Mouse (Mus musculus) cerebellum, adult 18-20 months (tissue): ENCODE results near the gene Gm26938.

Source experiments
- DNase-seq, 2 experiments: peaks; one replicate each; pipeline ENCODE4 v3.0.0; 2021

Gm26938 gene

DNA sequence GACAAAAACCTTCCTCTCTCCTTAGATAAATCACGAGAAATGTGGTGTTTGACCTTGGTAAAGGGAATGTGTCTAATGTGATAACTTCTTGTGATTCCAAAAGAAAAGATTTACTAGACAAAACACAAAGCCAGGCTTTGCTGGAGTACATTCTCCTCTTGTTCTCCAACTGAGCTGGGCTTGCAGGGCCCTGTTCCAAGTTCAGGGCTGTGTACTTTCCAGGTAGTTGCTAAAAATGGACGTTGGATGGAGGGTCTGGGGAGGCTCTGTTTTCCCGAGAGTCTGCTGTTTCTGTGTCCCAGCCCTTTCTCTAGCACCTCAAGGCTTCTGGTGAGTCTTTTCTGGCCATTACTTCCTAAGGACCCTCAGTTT, 33.3 kb downstream of the Gm26938 start:
- no peak for DNase-seq

DNA sequence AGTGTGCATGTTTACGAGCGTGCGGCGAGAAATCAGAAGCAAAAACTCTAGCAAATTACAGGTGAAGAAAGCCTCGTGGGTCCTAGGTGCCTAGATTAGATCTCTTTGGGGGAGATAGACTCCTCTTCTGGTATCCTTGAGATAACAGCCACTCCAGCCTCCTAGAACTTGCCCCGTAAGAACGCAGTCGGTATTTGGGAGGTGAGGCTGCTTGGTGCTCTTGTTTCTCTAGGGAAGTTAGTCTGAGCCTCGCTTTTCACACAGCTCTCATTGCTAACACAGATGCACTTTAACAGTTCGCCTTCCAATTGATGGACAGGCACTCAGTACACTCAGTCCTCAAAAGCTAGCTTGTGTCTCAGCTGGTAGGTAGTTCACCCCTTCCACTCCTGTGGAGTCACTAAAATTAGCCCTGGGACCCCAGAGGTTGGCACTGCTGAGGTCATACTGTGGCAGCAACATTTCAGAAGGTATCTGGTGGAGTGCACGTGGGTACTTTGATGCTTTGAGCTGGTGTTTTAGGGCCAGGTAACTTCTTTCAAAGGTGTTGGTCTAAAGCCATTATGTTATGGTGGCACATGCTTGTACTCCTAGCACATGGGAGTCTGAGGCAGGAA, 33.9 kb downstream of the Gm26938 start:
- DNase-seq: no peak

DNA sequence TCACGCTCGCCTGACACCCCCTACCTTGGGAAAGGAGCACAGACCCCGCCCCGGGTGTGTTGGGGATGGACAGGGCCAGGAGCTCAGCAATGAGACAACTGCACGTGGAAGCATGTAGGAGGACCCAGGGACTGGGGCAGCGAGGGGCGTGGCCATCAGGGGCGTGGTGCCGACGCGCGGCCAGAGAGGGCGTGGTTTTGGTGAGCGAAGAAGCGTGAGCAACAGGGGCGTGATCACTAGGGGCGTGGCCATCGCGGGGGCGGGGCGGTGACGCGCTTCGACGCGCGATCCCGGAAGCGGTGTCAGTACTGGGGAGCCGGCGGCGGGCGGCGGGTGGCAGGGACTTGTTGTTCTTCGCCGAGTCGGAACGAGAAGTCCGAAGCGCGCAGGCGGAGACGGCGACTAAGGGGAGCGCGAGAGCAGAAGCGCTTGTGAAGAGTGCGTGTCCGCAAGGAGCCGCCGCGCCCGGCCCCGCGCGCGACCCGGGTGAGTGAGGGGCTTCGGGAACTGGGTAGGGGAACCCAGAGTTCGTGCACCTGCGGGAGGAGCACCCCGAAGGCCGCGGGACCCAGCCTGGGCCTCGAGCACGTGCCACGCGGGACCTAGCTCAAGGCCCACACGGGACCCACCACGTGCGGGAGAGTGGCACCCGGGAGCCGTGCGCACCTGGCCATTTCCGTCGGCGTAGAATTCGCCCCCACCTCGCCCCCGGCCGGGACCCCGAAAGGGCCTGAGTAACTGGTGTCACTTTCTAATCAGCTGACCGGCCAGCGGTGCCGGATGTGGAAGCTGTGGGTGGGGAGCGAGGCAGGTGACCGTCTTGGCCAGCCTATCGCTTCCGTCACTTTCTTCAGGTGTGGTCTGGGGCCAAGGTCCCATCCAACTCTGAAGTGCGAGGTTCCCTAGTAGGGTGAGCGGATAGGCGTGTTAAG, 34.7 kb downstream of the Gm26938 start, which contains the start of gene Mafk:
Gene Mafk (plus strand): TSS at position 287 of the 932 bp plus-strand sequence.
- peak; percentile 78 to 83 for DNase-seq

DNA sequence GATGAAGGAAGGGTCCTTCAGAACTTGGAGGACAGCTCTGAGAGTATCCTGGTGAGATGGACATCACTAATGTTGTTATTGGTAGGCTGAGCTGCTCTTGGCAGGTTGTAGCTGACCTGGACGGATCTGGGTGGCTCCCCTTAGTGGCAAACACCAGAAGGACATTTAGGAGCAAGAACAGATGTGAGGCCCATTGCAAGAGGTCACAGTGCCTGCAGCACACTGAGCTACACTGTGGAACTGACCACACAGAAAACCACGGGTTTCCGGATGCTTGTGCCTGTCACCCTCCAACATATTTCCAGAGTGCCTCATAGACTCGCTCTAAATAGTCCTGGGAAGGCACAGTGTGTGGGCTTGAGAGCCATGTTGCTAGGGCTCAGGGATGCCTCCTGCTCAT, 36.7 kb downstream of the Gm26938 start:
- no peak for DNase-seq

DNA sequence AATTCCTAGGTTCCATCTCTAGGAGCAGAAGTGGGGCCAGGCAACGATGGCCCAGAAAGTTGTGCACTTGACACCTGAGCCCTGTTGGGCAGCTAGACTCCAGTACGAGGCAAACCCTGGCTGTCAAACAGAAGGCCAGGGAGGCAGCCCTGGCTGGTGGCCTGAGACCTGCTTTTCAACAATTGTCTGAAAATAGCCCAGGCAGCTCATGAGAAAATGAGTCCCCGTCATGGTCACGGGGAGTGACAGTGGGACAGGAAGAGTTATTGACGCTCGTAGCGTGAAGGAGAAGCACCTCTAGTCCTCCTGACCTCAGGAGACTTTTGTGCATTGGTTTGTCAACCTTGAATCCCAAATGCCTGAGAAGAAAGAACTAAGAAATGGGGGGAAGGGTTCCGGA, 44.8 kb downstream of the Gm26938 start:
- no peak for DNase-seq

DNA sequence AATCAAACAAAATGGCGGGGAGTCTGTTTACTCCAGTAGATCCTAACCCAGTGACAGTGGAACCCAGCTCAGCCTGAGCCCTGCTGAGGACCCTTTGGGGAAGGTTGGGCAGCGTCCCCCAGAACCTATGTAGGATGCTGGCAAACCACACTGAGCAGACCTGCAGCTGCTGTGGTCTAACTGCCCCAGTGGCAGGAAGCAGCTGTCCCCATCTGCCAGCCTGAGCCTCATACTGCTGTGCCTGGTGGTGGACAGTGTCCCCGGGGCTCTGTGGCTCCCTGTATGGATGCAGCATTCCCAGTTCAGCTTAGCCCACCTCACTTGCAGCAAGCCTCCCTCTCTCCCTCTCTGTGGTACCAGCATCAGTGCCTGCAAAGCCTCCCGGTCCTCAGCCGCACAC, 49.2 kb downstream of the Gm26938 start:
- no peak for DNase-seq

DNA sequence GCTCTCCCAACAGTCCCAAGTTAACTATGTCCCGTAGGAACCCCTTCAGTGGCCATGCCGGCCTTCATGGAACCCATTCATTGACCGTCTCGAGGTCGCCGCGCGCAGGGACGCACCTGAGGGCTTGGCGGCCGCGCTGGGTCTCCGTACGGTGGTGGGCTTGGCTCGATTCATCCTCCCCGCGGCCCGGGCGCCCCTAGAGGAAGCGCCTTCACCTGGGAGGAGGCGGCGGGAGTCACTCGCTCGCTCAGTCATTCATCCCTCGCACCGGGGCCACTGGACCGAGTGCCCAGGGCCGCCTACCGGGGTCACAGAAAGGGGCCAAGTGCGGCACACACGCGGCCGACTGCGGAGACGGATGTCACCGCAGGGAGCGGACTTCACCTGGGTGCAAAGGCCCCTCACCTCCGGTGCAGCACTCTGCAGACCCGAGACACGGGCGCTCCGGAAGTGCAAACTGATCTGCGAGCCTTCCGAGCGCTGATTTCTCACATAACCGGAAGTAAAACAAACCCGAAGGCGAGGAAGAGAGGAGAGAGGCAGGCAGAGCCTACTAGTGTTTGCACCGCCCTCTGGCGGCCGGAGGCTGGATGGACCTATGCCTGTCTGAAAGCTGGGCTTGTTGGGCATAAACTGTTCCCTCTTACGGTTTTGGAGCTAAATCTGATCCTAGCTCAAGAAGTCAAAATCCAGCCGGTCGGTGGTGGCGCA, 50.8 kb downstream of the Gm26938 start, which contains the start of gene Ints1:
Gene Ints1 (minus strand): TSS at position 459 of the 711 bp plus-strand sequence.
- DNase-seq: peak; percentile 96 to 98

DNA sequence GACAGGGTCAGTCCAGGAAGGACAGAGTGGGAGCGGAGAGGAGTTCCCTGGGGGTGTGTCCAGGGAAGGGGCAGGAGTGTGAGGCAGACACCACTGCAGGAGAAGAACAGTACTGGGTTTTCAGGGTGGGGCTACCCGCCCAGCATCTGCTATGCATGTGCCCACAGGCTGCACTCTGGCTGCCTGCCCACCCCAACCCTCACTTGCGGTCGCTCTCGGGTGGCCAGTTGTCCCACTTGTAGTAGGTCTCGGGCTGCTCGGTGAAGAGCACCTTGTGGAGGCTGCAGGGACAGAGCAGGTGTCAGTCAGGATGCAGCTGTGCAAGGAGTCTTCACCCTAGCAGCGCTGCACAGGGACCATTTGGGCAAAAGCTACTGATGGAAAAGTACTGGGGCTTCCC, 58.0 kb downstream of the Gm26938 start:
- no peak for DNase-seq

DNA sequence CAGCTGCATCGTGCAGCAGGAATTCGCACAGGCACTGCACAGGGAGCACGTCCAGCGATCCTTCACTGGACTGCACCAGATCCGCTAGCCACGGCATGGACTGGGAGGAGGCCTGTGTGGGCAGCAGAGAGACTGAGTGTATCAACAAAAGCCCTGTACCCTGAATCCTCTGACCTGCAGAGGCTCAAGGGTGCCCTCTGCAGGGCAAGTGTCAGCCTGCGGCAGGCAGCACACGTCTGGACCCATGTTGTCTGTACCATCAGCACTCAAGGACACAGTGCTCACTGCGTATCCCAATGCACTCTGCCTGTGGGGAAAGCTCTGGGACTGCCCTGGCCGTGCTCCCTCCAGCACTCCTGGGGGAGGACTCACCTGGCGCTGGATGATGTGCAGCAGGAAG, 61.9 kb downstream of the Gm26938 start:
- no peak for DNase-seq

DNA sequence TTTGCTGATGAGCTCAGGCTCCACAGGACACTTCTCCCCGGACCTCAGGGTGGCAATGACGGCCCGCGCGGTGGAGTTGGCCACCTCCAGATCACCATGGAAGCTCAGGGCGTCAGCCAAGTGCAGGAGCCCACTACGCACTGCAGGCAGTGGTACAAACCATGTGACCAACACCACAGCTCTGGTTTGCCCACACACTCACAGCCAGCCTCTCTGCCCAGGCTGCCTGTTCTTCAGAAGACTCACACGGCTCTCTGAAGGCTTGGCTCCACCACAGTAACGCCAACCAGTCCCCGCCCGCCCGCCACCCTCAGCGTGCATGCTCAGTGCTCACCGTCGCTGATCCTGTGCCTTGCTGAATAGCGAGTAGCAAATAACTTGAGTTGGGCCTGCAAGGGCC, 68.1 kb downstream of the Gm26938 start:
- DNase-seq: no peak
